Mouse (Mus musculus) inflammation-experienced regulatory T-cells, adult 6 months (primary cell): ENCODE data around the gene Klrb1f. TPM values are rescaled to one million over a fixed set of nuclear protein-coding genes. Genes with fewer than 3 reads are reported as not detected.
A peak's percentile ranks its signal among the peaks of the same experiment; 100 is the strongest.
"Not testable (repeated sequence)": the region's sequence is repeated elsewhere in the genome, so short reads cannot be mapped to it uniquely, and the experiment has no call there.

Experiments used
- ATAC-seq: one replicate; pipeline ENCODE4 v1.8.0; 2017
- polyA plus RNA-seq, 3 experiments: library from polyadenylated mRNA; unstranded; fragments of 100-300 nt; shearing (Covaris generic); gene quantifications; one replicate each; pipeline ENCODE4 v1.2.1; 2017

The Klrb1f gene
- polyA plus RNA-seq, result 1 to 10 TPM; 1.5 to 9.2 (median 5.2) TPM

DNA sequence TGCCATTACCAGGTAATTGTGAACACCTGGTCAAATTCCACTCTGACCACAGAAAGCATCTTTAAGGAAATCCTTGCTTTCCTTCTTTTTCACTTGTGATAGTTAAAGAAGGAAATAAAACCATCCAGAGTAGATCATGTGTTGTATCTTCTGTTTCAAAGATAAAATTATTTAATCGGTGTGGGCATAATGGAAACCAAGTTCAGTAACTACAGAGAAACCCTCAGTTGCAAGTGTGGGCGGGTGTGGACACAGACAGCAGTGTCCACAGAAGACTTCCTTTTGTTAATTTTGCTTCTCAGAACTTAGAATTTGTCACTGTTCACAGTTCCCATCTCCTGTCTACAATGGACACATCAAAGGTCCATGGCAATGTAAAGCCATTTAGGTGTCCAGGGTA, at the start of gene Klrb1f:
TSS of gene Klrb1f (plus strand) at position 301 of the 400 bp plus-strand sequence.
- ATAC-seq, result no peak

DNA sequence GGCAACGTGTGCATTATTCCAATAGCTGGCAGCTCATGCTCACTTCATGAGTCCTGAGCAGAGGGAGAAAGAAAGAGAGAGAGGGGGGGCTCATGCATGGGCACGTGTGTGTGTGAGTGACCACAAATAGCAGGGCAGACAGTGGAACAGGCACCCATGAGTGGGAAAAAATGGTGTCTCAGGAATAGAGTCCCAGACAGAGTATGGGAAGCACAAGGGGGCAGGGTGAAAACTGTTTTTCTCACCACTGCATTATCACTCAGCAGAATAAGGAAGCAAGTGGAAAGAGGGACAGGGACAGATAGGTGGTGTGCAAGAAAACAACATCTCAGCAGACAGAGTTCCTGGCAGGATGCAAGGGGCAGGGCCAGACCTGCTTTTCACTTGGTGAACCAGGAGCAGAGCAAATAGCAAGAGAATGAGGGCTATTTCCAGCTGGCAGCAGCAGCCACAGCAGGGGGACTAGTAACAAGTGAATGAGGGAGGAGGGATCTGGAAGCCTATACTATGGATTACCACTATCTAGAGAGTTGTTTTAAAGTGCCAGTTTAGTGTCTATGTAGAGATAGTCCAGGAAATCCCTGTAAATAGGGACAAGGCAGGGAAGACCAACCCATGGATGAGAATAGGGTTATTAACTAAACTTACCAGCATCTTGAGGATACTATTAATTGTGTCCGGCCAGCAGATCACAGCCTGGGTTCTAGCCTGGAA, 49.5 kb upstream of the Klrb1f start:
- no peak for ATAC-seq

DNA sequence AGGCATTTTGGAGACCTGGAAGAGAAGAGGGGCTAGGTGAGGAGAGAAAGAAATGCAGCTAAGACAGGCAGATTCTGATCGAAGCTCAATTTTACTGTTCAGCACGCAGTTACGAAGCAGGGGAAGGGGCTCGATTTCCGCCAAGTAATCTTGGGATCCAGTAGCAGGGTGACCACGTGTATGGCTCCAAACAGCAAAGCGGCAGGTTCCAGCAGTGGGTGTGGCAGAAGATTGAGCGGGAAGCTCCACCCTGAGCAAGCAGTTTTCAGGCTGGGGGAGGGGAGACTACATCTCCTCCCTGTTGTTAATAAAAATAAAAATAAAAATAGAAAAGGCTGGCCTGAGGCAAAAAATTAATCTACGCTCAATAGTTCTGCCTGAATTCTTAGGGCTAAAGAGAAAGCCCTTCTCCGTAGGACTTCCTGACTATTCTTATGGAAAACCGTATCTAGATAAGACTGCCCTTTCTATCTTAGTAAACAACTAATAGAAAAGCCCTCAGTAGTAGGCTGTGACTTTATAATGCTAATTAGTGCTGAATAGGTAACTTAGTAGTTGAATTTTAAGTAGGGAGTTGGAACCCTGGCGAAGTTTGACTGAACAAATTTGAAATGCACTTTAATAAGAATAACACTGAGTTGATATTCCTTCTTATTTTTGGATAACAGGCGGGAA, 48.8 kb upstream of the Klrb1f start:
- ATAC-seq, result no peak

DNA sequence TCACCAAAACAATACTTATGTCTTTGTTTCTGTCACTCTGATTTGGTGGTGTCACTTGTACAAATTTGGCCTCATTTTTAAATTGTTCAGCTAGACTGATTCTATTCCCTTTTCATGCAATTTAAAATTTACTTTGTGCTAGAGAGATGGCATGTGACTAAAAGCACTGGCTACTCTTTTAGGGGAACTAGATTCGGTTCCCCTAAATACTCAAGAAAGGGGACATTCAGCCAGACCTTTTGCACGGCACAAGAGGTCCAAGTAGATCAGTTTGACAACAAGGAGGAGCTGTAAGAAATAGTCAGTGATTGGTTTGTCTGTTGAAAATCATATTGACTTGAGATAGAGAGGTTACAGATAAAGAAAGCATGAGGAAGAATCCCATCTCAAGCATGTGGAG, 44.3 kb upstream of the Klrb1f start:
- no peak for ATAC-seq

DNA sequence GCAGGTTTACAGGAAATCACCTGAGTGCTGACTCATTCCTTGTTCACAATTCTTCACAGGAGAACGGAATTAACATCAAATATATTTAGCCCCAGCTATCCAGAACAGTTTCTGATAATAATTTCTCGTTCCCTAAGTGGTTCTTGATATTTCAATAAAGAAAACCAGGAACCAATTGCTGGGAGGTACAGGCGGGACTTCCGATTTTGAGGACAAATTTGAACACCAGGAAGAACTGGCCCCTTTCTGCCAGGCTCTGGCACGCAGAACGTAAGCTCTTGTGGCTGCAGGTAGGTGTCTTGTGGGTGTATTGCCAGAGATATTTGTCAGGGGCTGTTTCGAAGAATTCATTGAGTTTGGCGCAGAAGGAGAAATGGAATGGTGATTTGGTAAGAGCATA, 37.1 kb upstream of the Klrb1f start:
- ATAC-seq, result no peak

DNA sequence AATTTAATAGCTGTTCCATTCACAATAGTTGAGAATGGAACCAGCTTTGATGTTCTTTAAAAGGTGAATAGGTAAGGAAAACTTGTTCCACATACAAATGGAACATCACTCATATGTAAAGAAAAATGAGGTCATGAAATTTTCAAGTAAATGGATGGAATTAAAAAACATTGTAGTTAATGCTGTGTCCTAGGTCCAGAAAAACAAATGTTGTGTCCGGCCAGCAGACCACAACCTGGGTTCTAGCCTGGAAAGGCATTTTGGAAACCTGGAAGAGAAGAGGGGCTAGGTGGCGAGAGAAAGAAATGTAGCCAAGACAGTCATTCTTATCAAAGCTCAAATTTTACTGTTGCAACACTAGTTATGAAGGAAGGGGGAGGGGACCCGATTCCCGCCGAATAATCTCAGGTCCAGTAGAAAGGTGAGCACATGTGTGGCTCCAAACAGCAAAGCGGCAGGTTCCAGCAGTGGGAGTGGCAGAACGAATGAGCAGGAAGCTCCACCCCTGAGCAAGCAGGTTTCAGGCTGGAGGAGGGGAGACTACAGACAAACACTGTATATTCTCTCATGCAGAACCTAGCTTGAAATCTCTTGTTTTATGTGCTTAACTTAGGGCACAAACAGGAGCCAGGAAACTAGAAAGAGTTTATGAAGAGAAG, 35.7 kb upstream of the Klrb1f start:
- ATAC-seq, result not testable (repeated sequence)

DNA sequence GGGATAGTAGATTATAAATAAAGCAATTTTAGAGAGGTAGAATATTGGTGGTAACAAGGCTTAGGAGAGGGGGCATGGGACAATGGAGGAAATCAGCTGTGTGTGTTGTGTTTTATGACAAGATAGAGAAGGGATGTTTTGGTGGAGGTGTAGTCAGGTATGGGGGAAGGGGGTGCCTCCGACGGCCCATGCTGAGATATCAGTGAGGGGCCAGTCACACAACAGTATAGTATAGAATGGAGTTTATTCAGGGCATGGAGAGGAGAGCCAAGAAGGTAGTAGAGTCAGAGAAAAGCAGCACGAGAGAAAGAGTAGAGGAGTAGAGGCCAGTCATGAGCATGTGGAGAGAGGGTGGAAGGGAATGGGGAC, 35.2 kb upstream of the Klrb1f start:
- no peak for ATAC-seq

DNA sequence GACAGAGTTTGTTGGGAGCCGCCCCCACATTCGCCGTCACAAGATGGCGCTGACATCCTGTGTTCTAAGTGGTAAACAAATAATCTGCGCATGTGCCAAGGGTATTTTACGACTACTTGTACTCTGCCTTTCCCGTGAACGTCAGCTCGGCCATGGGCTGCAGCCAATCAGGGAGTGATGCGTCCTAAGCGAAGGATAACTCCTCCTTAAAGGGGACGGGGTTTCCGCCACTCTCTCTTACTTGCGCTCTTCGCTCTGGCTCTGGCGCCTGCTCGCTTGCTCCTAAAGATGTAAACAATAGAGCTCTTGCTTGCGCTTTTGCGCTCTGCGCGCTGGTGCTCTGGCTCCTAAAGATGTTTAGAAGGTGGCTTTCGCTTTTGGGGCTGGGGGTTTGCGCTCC, 33.7 kb upstream of the Klrb1f start:
- ATAC-seq, result not testable (repeated sequence)

DNA sequence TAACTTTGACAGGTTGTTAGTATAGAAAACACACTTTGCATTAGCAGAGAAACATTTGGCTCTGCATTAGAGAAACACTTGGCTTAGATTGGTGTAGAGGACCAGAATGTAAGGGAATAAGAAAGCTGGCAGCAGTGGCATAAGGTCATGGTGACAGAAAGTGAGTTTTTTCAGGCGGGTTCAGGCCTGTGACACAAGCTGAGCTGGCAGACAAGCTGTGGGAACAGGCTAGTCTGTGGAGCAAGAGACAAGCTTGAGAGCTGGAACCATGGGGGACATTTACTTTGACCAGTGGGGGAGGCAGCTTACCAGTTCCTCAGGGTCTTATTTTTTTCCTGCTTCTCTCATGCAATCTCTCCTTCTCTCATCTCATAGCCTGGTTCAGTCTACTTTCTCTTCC, 32.7 kb upstream of the Klrb1f start:
- ATAC-seq, result no peak

DNA sequence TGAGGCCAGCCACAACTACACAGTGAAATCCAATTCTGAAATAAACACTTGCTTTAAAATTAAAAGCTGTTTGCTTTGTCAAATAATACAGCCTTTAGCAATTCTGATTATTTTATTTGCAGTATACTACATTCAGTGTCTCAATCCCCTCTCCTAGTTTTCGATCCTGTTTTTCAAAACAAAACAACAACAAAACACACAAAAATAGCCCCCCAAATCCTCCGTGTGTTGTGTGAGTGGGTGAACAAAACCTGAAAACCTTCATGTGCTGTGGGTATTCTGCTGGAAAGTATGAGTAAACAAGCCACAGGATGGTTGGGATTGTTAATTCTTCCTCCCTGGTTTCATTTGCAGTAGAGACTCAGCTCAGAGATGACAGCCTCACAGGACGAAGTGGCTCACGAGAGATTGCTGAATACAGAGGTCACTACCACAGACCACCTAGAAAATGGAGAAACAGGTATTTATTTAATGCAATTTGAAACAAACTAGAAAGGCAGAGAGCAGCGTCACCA, 31.9 kb upstream of the Klrb1f start:
- no peak for ATAC-seq

DNA sequence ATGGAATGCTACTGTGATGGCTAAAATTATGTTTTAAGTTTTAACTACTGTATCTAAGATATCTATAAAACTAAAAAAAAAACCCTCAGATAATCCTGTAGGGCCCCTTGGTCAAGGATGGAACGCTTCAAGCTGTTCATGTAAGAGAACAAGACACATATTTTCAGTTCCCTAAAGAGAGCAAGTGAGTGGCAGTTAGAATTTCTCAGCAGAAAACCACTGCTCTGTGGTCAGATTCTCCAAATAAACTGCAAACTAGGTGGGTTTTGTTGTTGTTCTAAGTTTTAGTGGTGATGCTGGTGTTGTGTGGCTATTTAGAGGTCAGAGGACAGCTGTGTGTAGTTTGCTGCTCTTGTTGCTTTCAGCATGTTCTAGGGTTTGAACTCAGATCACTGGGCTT, 31.3 kb upstream of the Klrb1f start:
- ATAC-seq, result no peak

DNA sequence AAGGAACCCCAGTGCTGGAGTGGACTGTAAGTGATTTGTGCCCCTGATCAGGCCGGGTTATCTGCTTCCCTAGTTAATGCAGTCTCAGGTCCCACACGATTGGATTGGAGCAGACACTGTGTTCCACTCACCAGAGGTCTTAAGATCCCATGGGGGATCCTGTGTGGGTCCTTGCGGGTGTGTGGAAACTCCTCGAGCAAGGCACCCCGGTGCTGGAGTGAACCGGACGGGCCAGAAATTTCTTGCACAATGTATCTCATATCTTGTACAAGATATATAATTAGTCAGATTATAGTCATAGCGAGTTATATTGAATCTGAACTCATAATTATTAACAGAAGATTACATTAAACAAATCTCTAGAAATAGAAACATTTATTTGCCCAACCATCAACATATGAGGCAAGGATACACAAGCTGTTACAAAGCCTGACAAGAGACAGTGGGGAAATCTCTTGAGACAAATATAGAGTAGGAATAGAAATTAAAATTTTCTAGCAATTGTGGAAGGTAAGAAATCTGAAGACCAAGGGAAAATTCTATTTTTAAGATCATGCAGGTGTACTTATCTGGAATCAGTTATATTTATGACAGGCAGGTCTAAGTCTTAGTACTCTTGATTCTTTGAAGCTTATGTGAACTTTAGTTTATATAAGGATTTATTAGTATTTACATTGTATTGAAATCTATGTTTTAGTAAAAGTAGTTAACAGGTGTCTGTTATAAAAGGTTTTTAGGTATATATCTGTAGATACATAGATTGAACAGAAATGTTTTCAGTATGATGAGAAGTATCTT, 18.1 kb upstream of the Klrb1f start:
- ATAC-seq, result no peak

DNA sequence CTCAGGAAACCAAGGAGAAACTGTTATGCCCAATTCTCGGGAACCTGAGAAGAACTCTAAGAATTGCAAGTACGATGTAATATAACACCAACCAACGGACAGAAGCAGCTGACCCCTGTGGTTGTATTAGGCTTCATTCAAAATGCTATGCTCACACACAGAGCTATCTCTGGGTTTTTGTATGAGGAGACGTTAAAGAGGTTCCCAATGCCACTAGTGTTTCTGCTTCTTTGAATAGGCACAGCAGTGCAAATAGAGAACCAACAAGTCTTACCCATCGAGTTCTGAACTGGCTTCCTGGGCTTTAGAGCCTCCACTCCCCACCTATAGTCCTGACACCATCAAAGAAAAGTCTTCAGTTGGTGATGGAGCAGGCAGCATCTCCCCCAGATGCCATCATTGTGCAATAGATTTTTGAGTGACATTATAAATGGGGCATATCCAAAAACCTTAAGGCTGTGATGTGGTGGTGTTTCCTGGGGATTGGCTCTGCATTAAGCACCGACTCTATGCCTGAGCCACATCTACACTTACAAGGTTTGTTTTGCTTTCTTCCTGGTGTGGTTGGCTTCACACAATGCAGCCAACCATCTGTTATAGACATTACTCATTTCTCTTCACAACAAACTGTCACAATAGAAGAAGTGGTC, 15.4 kb upstream of the Klrb1f start:
- no peak for ATAC-seq

DNA sequence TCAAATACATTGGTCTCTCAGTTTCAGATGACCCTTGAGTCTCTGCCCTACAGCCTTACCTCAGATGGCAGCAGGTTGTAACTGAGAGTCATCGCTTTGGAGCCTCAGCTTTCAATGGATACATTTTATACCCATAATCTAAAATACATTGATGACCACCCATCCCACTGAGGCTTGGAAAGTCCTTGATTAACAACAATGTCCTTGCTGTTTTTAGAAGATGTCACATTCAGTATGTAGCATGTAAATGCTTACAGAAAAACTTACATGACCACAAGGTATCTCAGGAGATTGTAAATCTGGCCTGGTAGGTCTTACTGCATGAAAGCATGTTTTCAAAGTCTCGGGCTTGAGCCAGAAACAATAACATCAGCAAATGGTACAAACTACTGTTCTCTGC, 14.7 kb upstream of the Klrb1f start:
- no peak for ATAC-seq

DNA sequence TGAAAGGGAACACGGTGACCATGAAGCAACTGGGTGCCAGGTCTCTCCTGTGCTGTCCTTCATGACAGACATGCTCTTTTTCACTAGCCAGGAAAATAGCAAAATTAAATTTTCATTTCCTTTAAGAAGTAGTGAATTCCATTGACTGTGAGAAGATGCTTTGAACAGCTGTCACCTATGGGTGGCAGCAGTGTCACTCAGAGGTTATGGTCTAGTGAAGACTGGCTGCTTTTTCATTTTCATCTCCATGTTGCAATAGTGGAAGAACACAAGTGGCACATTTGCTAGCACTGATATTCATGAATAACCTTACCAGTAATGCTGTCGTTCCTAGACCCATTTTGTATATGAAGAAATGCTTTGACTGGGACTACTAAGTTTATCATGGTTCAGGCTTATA, 12.3 kb upstream of the Klrb1f start:
- peak; percentile 65 for ATAC-seq

DNA sequence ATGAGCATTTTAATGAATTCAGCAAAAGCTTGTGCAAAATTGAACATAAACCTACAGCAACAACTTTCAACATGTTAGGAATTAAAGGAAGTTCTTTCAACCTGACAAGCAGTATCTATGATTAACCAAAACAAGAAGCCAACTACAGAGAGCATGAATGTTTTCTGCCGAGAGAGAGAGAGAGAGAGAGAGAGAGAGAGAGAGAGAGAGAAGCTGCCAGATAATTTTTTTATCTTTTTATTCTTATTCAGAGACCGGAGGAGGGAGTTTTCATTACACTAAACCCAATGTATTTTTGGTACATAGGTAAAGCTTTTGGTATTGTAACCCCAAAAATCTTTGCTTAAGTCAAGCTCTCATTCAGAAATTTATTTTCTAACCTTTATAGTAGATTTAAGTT, 10.7 kb upstream of the Klrb1f start:
- ATAC-seq, result no peak

DNA sequence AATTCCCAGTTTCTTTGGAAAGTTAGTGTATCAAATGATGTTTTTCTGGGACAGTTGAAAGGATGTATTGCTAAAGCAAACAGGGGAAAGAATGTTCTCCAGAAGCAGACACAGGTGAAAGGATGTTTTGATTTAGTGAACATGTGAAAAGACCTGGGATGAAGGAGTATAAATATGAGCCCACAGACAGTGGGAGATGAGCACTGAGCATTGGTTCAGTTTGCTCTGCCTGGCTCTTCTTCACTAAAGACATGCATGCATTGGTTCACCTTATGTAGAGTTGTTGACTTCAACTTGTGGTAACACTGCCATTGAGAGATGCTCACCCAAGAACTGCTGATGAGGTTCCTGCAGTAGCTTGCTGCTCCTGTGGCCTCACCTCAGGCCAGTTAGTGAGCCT, 9.4 kb upstream of the Klrb1f start:
- ATAC-seq, result peak; percentile 39

DNA sequence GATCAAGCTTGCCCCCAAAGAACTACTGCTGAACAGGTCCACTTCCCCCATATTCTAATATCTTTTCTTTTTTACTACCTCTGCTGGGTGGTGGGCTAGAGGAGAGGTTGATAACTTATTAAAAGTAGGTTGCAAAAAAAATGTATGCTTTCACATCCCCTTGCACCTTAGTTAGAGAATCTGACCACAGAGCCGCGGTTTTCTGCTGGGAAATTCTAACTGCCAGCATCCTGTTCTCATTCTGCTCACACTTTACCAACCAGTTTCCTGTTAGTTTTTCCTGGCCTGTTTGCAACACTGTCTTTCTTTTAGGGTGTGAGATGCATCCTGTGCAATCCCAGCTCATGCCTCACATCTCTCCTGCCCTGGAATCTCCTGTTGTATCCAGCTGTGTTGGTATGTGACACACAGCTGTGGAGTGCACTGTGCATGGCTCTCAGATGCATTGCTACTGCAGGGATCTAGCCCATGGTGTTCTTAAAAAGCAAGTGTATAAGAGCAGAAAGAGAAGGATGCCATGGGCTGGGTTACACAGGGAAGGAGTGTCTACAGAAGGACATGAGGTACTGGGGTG, 8.7 kb upstream of the Klrb1f start:
- peak; percentile 80 for ATAC-seq

DNA sequence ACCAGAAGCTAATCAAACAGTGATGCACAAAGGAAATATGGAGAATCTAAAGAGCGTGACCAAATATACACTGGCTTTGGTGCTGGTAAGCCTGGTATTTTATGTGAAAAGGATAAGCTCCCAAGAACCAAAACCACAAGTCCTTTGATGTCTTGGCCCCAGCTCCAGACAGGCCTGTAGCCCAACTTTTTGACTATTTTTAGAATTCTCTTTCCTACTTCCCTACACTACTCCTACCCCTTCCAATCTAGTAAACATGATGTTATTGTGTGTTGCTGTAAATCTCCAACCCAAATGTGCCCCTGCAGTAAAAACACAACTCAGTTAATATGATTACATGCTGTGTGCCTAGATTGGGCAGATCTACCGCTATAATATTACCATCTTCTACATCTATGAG, 4.2 kb upstream of the Klrb1f start:
- ATAC-seq, result no peak

DNA sequence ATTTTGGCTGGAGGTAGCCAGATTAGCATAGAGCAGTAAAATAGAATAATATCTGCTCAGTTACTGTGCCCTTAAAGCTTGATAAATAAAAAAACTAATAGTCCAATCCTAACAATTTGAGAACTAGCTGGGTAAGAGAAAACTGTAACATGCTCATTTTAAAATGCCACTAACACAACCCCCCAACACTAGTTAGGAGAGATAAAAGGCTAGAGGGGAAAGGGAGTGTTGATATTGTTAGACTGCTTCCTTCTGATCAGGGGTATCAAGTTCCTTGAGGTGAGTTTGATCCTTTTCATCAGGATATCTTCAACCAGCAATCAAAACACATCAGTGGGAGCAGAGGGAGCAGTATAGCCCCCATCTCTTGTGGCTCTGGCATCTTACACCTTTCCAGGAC, 3.2 kb upstream of the Klrb1f start:
- ATAC-seq, result no peak

DNA sequence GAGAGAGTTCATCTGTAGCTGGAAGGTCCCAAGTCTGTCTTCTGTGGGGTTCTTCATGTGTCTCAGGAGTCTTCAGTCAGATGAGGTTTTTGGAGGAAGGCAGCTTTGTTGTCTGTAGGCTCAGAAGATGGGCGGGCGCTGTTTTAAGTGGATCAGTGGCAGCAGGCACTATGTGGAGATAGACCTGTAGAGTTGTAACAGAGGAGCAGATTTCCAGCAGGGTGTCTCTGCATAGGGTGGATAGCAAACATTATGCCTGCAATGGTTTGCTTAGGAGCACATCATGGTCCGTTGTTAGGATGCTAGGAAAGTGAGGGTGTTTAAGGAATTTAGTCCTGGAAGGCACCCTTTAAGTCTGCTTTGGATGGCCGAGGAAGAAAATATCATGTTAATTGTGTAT, 2.7 kb downstream of the Klrb1f start:
- ATAC-seq, result no peak

DNA sequence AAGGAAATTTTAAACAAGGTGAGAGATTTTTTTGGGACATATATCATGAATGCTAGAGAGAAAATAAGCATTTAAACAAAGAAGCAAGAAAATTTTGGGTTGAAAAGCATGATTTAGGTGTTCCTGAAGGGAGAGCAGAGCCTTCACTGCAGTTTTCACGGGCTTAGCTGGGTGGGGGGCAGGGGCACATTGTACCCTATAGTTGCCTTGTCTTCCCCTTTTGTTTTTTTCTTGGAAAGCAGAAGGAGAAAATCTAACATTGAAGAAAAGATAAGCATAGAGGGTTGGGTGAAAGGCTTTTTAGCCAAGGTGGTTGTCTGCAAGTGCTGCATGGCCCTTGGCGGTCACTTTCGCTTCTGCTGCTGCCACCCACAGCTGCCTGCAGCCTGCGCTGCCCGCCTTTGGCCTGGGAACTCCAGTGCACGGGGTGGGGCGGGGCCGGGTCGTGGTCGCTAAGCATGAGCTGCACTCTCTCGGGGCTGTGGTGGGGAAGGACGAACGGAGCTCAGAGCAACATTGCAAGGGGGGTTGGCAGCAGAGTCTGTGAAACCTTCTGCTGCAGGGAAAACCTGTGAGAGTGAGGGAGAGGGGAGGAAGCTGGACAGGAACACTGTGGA, 3.3 kb downstream of the Klrb1f start:
- ATAC-seq, result no peak
